Mouse (Mus musculus): ENCODE data around the gene Pdlim4.

DNA sequence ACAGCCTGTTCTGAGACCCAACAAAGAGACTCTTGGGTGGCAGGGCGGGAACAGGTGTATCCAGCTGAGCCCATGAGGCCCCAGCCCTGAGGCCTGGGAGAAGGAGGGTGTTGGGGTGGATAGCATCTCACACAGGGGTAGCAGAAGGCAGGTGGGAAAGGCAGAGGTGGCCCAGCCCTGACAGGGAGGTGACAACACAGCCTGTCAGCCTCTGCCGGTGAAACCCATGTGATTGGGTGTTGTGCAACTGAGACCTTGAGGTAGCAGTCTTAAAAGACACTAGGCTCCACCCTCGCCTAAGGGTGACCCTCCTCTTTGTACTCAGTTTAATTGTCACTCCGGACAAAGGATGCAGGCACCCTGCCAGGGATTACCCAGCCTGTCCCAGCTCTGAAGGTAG, 4.5 kb upstream of the Pdlim4 start:
- TF ChIP-seq USF1 (IDR thresholded peaks at IDR 0.05; ENCODE audit: low read depth, low read length), result no peak
- no peak for TF ChIP-seq POLR2A (IDR thresholded peaks at IDR 0.05; ENCODE audit: low read depth, low read length)
- no peak for TF ChIP-seq MAFK (IDR thresholded peaks at IDR 0.05; ENCODE audit: insufficient replicate concordance, low read length)
- TF ChIP-seq EP300 (IDR thresholded peaks at IDR 0.05; ENCODE audit: low read length), result no peak
- no peak for TF ChIP-seq KAT2A (IDR thresholded peaks at IDR 0.05; ENCODE audit: insufficient replicate concordance, low read length)
- TF ChIP-seq HCFC1 (IDR thresholded peaks at IDR 0.05; ENCODE audit: low read depth, low read length), result no peak
- TF ChIP-seq CTCF (conservative IDR thresholded peaks at IDR 0.05 in 1 of 2, IDR thresholded peaks at IDR 0.05 in 1 of 2; ENCODE audit: low read depth in 2 of 2, low read length in 2 of 2), result no peak
- TF ChIP-seq ELF1 (IDR thresholded peaks at IDR 0.05; ENCODE audit: low read depth, low read length), result no peak
- TF ChIP-seq POLR2AphosphoS2 (IDR thresholded peaks at IDR 0.05; ENCODE audit: low read depth, low read length), result no peak
- TF ChIP-seq E2F4 (IDR thresholded peaks at IDR 0.05; ENCODE audit: insufficient replicate concordance, low read depth, low read length), result no peak

All from CH12.LX (cell line).